Mouse (Mus musculus) megakaryocyte, embryonic 14.5 days (primary cell): ENCODE measurements around the gene Lcn4. TPM values are rescaled to one million over a fixed set of nuclear protein-coding genes. Genes with fewer than 3 reads are reported as not detected.
"Not testable (repeated sequence)": the region's sequence is repeated elsewhere in the genome, so short reads cannot be mapped to it uniquely, and the experiment has no call there.

Experiments used
- H3K27me3 ChIP-seq: replicated peaks from 2 replicates; pipeline ENCODE3; 2012; ENCODE audit warnings: inconsistent platforms
- H3K36me3 ChIP-seq: replicated peaks from 2 replicates; pipeline ENCODE3; 2012; ENCODE audit warnings: low read length, inconsistent platforms, mixed read lengths
- H3K4me1 ChIP-seq: 2 replicates; pipeline ENCODE4 v1.6.1; 2012; ENCODE audit warnings: inconsistent platforms
- H3K4me3 ChIP-seq: replicated peaks from 2 replicates; pipeline ENCODE3; 2012; ENCODE audit warnings: moderate library complexity, mild to moderate bottlenecking, inconsistent platforms
- H3K9me3 ChIP-seq: 2 replicates; pipeline ENCODE4 v1.6.1; 2012; ENCODE audit warnings: inconsistent platforms
- FLI1 ChIP-seq: IDR thresholded peaks from 2 replicates; pipeline ENCODE4 v1.6.1; 2012; ENCODE audit warnings: low read length, inconsistent platforms, mixed read lengths
- GATA1 ChIP-seq: IDR thresholded peaks from 3 replicates; pipeline ENCODE4 v1.6.1; 2012; ENCODE audit warnings: mixed read lengths, low read length, inconsistent platforms, borderline replicate concordance
- polyA plus RNA-seq: library from polyadenylated mRNA; stranded (reverse); fragments of >175 nt; gene quantifications from 2 replicates; pipeline ENCODE4 v1.2.3, GENCODE M21; 2012; ENCODE audit warnings: low replicate concordance; ENCODE audit not compliant: insufficient read depth

Lcn4 gene
- polyA plus RNA-seq = not detected in 2 replicates

DNA sequence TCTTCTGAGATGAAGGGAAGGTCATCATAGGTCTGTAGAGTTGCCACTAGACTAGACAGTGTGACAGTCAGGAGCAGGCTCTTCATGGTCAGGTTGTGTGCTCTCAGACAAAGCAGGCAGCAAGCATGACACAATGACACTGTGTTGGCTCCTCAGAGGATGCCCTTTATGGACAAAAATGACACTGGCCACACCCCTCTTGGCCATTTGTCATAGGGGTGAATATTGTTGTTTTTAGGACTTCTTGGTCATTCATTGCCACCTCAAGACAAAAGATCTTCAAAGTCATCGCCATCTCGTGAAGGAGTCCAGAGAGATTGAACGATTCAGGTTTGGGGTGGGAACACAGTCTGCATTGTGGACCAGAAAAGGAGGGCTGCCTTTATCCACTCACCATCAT lies at the start of gene Lcn4:
TSS of gene Lcn4 (minus strand) at position 101 of the 400 bp plus-strand sequence.
- Histone ChIP-seq H3K4me3 (no peak within 1 kb of the TSS), H3K4me1 (peaks cover 41% of the 10 kb centered on the region), H3K9me3 (no peaks in the 10 kb centered on the region), H3K36me3 (no peaks in the 10 kb centered on the region), H3K27me3 (peaks cover 3% of the 10 kb centered on the region)
- no peak for TF ChIP-seq FLI1
- TF ChIP-seq GATA1 = no peak

DNA sequence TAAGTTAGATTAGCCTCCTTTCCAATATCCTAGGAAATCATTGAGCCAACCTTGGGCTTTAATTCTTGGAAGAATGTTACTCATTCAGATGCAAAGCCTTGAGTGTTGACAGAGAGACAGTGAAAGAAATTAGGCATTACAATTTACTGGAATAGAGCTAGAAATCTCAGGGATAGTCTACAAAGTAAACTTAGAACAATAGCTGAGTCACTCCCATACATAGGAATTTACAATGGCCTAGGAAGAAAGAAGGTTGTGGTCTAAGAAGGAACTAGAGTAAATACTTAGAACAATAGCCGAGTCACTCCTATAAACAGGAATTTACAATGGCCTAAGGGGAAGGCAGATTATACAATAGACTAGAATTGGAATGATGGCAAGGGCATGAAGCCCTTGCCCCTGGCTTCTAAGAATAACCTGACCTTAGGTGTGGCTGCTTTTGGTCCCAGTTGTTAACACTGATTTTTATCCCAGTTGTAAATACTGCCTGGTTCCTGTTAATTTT lies 15.1 kb upstream of the Lcn4 start:
- Histone ChIP-seq H3K4me3 (no peak overlapping the region), H3K36me3 (no peaks in the 10 kb centered on the region), H3K9me3 (0 out of 2 replicates have a peak, but pooled peaks cover 8% of the 10 kb centered on the region), H3K4me1 (no peaks in the 10 kb centered on the region), H3K27me3 (no peaks in the 10 kb centered on the region)
- TF ChIP-seq GATA1 = no peak
- TF ChIP-seq FLI1 = no peak

DNA sequence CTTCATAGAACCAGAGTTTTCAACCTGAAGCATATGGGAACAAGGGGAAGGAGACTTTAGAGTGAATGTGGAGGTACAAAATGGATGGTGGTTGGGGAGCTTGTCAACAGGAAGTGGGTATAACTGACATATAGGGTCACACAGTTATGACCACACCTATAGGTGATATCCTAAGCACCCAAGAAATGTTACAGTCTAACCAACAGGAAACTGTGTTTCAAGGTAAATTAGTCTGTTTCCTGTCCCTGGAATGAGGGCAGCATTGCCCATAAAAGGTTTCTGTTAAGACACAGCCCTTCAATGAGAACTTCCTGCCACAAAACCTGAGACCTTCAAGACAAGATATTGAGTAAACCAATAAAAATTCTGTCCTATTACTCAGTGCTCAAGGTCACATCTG lies 2.3 kb downstream of the Lcn4 start:
- Histone ChIP-seq H3K9me3 (no peaks in the 10 kb centered on the region), H3K27me3 (peaks cover 3% of the 10 kb centered on the region), H3K4me3 (no peak overlapping the region), H3K36me3 (no peaks in the 10 kb centered on the region), H3K4me1 (peaks cover 25% of the 10 kb centered on the region)
- TF ChIP-seq GATA1 (no peak), FLI1 (no peak)

- H3K9me3 ChIP-seq, H3K4me3 ChIP-seq, H3K27me3 ChIP-seq, H3K36me3 ChIP-seq: not testable (repeated sequence)
- H3K4me1 ChIP-seq = peaks cover 34% of the 10 kb centered on the region
Observed at GRCm38 (mm10) chr2:26663551-26663950, 7.5 kb downstream of the Lcn4 start.

GRCm38 (mm10) chr2:26663112-26663511 lies 8.0 kb downstream of the Lcn4 start:
- no peaks in the 10 kb centered on the region for H3K36me3 ChIP-seq
- no peak for TF ChIP-seq FLI1
- TF ChIP-seq GATA1 = no peak
- H3K4me3 ChIP-seq = no peak overlapping the region
- H3K27me3 ChIP-seq = peaks cover 3% of the 10 kb centered on the region
- 0 out of 2 replicates have a peak, but pooled peaks cover 9% of the 10 kb centered on the region for H3K9me3 ChIP-seq
- peaks cover 30% of the 10 kb centered on the region for H3K4me1 ChIP-seq

- H3K4me3 ChIP-seq = no peak overlapping the region
- peaks cover 3% of the 10 kb centered on the region for H3K27me3 ChIP-seq
- no peak for TF ChIP-seq FLI1
- TF ChIP-seq GATA1 = no peak
- H3K4me1 ChIP-seq = peaks cover 24% of the 10 kb centered on the region
- 0 out of 2 replicates have a peak, but pooled peaks cover 9% of the 10 kb centered on the region for H3K9me3 ChIP-seq
- H3K36me3 ChIP-seq = no peaks in the 10 kb centered on the region
Observed at GRCm38 (mm10) chr2:26662509-26662882, 8.6 kb downstream of the Lcn4 start.

DNA sequence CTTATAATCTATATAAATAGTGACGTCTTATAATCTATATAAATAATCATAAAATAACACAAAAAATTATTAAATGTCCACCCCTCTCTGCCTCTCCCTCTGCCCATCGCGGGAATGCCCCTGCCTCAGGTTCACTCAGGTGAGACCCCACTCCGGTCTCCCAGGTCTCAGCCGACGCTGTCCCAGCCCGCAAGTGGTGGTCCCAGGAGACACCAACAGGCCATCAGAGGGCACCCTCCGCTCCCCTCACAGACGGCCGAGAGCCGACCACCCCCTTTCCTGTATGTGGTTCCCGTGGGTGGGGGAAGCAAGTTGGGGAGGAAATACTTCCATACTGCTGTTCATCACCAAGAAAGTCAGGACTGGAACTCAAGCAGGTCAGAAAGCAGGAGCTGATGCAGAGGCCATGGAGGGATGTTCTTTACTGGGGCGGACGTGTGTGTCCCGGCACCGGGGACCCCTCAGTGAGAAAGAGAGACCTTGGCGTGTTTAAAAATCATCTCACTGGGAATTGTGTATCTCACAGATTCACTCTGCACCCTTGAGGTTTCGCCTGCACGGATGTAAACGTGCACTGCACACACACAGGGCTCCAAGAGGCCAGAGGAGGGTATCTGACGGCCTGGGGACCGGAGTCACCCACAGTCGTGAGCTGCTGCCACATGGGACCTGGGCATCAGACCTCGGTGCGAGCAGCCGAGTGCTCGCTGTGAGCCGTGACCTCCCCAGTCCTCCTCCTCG lies 9.1 kb downstream of the Lcn4 start:
- Histone ChIP-seq H3K4me1 (peaks cover 24% of the 10 kb centered on the region), H3K27me3 (peaks cover 3% of the 10 kb centered on the region), H3K4me3 (peak overlapping the region; percentile 1), H3K36me3 (no peaks in the 10 kb centered on the region), H3K9me3 (0 out of 2 replicates have a peak, but pooled peaks cover 9% of the 10 kb centered on the region)
- no peak for TF ChIP-seq FLI1
- no peak for TF ChIP-seq GATA1

- Histone ChIP-seq H3K36me3 (no peaks in the 10 kb centered on the region), H3K4me3 (peak overlapping the region; percentile 86), H3K27me3 (peaks cover 3% of the 10 kb centered on the region), H3K4me1 (peaks cover 24% of the 10 kb centered on the region), H3K9me3 (0 out of 2 replicates have a peak, but pooled peaks cover 9% of the 10 kb centered on the region)
- no peak for TF ChIP-seq FLI1
Observed at GRCm38 (mm10) chr2:26661143-26661752, 9.8 kb downstream of the Lcn4 start.

GRCm38 (mm10) chr2:26657426-26657825 lies 13.7 kb downstream of the Lcn4 start:
- no peaks in the 10 kb centered on the region for H3K36me3 ChIP-seq
- peaks cover 39% of the 10 kb centered on the region for H3K4me1 ChIP-seq
- H3K27me3 ChIP-seq = peaks cover 3% of the 10 kb centered on the region
- H3K4me3 ChIP-seq = no peak overlapping the region
- H3K9me3 ChIP-seq = 0 out of 2 replicates have a peak, but pooled peaks cover 9% of the 10 kb centered on the region
- no peak for TF ChIP-seq FLI1
- TF ChIP-seq GATA1 = no peak

DNA sequence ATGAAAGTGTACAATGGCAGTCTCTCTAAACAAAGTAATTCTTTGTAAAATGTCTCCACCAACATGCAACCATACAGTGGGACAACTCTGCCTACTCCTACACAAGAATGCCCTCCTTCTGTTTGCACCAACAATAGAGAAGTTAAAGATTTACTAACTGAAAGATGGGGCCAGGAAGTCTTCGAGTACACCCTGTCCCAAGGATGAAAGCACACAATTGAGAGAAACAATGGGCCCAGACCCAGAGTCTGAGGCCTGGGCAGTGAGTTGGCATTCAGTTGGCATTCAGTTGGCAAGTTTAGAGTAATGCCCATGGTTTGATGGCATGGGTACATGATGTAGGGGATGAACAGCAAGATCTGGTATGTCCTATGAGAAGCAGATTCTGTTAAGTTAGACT lies 16.4 kb downstream of the Lcn4 start:
- Histone ChIP-seq H3K36me3 (no peaks in the 10 kb centered on the region), H3K9me3 (0 out of 2 replicates have a peak, but pooled peaks cover 9% of the 10 kb centered on the region), H3K4me1 (peaks cover 51% of the 10 kb centered on the region), H3K4me3 (no peak overlapping the region), H3K27me3 (no peaks in the 10 kb centered on the region)
- TF ChIP-seq GATA1 (no peak), FLI1 (no peak)
